Mouse (Mus musculus) bone marrow macrophage, adult 2 months (primary cell): ENCODE data around the gene Lima1. TPM values are rescaled to one million over a fixed set of nuclear protein-coding genes. Genes with fewer than 3 reads are reported as not detected.

Source experiments
- H3K27ac ChIP-seq: 2 replicates; pipeline ENCODE4 v1.5.1; 2012; ENCODE audit warnings: low read depth, low read length; ENCODE audit not compliant: insufficient read depth
- H3K4me1 ChIP-seq: 2 replicates; pipeline ENCODE4 v1.6.1; 2012; ENCODE audit warnings: low read length; ENCODE audit not compliant: control insufficient read depth, insufficient read depth
- H3K4me3 ChIP-seq: 2 replicates; pipeline ENCODE4 v1.5.1; 2012; ENCODE audit warnings: mild to moderate bottlenecking, low read length, moderate library complexity; ENCODE audit not compliant: insufficient read depth
- CTCF ChIP-seq: IDR thresholded peaks from 2 replicates; pipeline ENCODE4 v1.5.1; 2012; ENCODE audit warnings: low read depth, mild to moderate bottlenecking, low read length, moderate library complexity
- POLR2A ChIP-seq: IDR thresholded peaks from 2 replicates; pipeline ENCODE4 v1.6.1; 2012; ENCODE audit warnings: mild to moderate bottlenecking, low read depth, low read length, borderline replicate concordance
- polyA plus RNA-seq: library from polyadenylated mRNA; stranded (reverse); fragments of >200 nt; gene quantifications from 2 replicates; pipeline ENCODE4 v1.2.4, GENCODE M21; 2012; ENCODE audit not compliant: missing spikeins, insufficient read depth, insufficient read length

Lima1 gene
- polyA plus RNA-seq, 1 experiment, result 49.3 TPM

DNA sequence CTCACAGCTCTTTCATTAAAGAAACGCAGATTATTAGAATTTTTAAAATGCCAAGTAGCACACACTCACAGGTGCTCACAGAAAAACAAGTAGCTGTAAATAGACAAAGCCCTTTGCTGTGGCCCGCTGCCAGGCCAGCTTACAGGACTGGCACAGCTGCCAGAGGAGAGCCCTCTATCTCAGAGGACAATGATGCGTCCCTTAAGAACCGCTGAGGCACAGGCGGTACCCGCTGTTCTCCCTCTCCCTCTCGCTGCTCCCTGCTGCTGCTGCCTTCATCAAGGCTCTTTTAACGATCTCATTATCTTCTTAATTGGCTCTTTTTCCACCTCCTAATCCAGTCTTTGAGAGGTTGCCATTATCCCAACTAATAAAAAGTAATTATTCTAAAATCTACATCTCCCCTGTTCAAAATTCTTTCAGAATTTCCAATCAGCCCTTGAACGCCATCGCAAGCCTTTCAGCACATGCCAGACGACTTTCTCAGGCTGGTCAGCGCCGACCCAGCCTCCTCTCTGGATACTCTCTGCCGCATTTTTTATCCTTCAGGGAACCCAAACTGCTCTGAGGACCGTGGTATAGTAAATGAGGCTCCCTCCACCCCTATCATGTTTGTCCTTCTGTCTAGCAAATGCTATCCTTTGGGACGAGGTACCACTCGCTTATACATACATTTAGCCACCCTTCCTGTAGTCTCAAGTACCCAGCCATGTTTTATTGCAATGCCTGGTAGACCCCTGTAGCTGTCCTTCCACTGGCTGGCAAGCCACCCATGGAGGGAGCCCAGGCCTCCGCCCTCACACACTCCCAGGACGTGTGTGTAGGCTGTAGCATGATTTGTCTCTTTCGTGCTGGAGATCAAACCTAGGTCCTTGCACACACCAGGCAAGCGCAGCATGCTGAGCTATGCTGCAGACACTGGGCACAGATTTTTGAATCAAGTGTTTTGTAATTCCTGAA is 67.2 kb downstream of the Lima1 start:
- TF ChIP-seq CTCF (no peak), POLR2A (no peak)
- peaks cover 17% of the 10 kb centered on the region for H3K4me1 ChIP-seq
- H3K4me3 ChIP-seq, result no peak overlapping the region
- no peak overlapping the region for H3K27ac ChIP-seq

GRCm38 (mm10) chr15:99806171-99806570 is 69.1 kb downstream of the Lima1 start:
- H3K4me1 ChIP-seq, result peaks cover 17% of the 10 kb centered on the region
- no peak overlapping the region for H3K27ac ChIP-seq
- TF ChIP-seq CTCF (no peak), POLR2A (no peak)
- no peak overlapping the region for H3K4me3 ChIP-seq

DNA sequence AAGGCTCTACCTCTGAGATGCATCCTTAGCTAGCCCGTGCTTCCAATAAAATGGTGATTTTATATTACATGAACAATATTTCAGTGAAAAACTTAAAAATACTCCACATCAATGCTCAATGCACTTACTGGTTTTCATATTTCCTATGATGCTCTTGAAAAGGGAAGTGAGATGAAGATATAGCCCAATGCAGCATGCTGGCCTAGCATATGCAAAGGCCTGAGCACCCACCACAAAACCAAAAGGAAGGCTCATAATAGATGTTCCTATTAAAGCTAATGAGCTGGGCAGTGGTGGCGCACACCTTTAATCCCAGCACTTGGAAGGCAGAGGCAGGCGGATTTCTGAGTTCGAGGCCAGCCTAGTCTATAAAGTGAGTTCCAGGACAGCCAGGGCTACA is 69.6 kb downstream of the Lima1 start:
- Histone ChIP-seq H3K4me1 (peaks cover 17% of the 10 kb centered on the region), H3K27ac (no peak overlapping the region), H3K4me3 (no peak overlapping the region)
- TF ChIP-seq CTCF, result no peak
- no peak for TF ChIP-seq POLR2A

DNA sequence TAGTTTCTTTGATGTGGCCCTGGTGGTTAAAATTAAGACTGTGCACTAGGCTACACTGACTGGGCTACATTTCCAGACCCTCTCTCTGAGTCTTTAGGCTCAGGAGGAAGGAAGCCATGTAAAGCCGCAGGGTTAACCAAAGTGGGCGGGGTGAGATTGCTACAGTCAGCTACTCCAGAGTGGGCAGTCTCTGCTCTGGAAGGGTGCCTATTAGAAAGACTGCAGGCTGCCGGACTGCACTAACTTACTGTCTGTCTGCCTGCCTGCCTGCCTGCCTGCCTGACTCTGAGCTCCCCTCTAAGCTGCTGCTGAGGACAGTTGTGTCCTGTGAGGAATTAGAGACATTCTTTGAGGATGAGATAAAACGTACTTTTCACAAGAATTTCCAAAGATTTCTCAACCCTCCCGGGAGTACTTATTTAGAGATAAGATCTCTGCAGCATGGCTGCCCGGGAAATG is 72.0 kb downstream of the Lima1 start:
- 0 out of 2 replicates have a peak overlapping the region, but pooled peaks have one; percentile 22 for H3K27ac ChIP-seq
- H3K4me3 ChIP-seq, result no peak overlapping the region
- H3K4me1 ChIP-seq, result peaks cover 18% of the 10 kb centered on the region

DNA sequence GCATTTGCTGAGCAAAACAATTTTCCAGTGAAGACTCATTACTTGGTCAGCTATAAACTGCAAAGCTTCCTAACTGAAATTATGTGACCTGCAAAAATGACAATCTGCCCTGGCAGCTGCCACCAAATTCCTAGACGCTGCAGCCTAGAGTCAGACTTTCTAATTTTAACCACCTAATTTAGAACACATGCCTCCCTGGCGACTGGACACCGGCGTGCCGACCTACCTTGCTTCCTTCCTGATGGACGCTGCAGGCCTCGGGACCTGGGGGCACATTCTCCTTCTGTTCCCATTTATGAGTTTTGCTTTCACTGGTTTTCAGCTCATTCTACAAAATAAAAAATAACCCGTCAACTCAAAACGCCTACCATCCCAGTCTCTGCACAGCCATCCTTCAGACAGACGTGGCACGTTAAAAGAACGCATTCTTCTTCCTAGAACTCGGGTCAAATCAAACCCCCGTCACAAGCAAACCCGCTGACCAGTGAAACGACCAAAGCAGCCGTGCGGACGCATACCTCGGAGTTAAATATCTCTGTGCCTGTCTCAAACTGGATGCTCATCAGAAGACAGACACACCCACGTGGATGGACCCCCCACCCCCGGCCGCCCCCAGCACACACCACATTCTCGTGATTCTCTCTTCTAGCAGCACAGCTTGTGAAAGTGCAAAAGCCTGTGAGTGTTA is 73.2 kb downstream of the Lima1 start:
- Histone ChIP-seq H3K27ac (no peak overlapping the region), H3K4me3 (no peak overlapping the region), H3K4me1 (peaks cover 18% of the 10 kb centered on the region)
- TF ChIP-seq POLR2A (no peak), CTCF (no peak)

More for the DNA sequence above, 72.0 kb downstream of the Lima1 start:
- TF ChIP-seq POLR2A (no peak), CTCF (no peak)

DNA sequence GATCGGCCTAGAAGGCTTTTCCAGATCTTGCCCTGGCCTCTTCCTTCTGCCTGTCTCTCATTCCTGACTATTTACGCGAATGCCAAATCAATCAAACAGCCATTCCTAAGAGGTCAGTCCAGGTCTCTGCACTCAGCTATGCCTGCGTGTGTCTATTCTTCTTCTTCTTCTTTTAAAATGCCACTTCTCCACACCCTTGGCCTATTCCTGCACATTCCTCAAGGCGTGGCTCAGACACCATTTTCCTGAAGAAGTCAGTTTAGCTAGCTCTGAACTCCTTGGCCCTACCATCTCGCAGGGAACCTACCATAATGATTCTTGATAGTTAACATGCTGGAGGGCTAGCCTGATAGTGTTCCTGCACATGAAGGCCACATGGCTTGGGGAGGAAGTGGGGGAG is 75.5 kb downstream of the Lima1 start:
- TF ChIP-seq CTCF (no peak), POLR2A (no peak)
- Histone ChIP-seq H3K4me3 (no peak overlapping the region), H3K4me1 (peaks cover 18% of the 10 kb centered on the region), H3K27ac (no peak overlapping the region)

DNA sequence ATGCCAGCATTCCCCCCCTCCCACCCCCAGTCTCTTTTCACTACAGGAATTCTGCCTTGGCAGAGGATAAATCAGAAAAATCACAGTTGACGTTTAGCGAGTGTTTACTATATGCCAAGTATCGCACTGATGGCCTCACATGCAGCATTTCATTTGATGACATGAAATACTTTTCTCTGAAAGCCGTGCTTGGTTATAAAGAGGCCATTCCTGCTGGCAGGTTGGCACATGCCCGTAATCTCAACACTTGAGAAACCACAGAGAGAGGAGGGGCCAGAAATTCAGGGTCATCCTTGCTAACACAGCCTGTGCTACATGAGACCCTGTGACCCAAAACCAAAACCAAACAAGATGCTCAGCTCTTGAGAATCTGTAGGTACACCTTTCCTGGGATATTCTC is 77.4 kb downstream of the Lima1 start:
- Histone ChIP-seq H3K4me1 (peaks cover 10% of the 10 kb centered on the region), H3K4me3 (no peak overlapping the region), H3K27ac (no peak overlapping the region)
- TF ChIP-seq CTCF (no peak), POLR2A (no peak)

DNA sequence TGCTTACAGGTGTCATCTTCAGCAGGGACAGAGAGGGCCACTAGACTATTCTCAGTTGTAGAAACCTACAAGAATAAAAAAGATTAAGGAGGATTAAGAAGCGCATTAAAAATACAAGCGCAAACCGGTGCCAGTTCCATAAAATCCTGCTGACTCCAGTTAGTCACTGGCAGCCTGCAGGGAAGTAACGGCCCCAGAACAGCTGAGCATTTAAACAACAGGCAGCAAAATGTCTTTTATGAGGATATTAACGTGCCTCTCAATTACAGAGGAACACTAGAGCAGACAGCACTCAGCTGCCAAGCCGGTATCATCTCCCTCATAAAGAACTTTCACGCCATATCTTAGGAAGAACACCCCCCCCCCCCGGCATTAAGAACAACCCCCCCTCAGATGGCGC is 78.5 kb downstream of the Lima1 start:
- Histone ChIP-seq H3K4me1 (peaks cover 7% of the 10 kb centered on the region), H3K27ac (no peak overlapping the region), H3K4me3 (no peak overlapping the region)
- TF ChIP-seq CTCF, result no peak
- no peak for TF ChIP-seq POLR2A

DNA sequence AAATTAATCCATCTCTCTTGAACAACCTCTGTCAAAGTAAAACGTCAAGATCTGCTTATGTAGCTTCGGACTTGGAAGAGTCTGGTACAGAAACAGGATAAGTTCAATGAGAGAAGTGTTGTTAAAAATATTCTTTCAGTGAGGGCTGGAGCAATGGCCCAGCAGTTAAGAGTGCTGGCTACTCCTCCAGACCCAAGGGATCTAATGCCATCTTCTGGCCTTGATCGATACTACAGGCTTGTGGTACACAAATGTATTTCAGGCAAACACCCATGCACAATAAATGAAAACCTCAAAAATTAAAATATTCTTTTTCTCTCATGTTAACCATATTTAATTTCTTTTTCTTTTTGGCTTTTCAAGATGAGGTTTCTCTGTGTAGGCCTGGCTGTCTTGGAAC is 79.2 kb downstream of the Lima1 start:
- no peak overlapping the region for H3K27ac ChIP-seq
- H3K4me3 ChIP-seq, result no peak overlapping the region
- H3K4me1 ChIP-seq, result peaks cover 7% of the 10 kb centered on the region
- TF ChIP-seq CTCF (no peak), POLR2A (no peak)
